Mouse (Mus musculus) embryonic facial prominence, embryonic 10.5 days (tissue): Measurements from ENCODE around the gene Aff1. TPM values are rescaled to one million over a fixed set of nuclear protein-coding genes. Genes with fewer than 3 reads are reported as not detected.

Source experiments
- DNase-seq: peaks from one replicate; pipeline ENCODE4 v3.0.0-alpha.2; 2017; ENCODE audit warnings: low spot score
- H3K27ac ChIP-seq: fragments of 300-500 bp; sonication (generic); replicated peaks from 2 replicates; pipeline ENCODE4 v1.5.1; 2016; ENCODE audit warnings: mild to moderate bottlenecking
- H3K27me3 ChIP-seq: fragments of 300-500 bp; sonication (generic); replicated peaks from 2 replicates; pipeline ENCODE4 v1.6.1; 2016; ENCODE audit warnings: low read depth, mild to moderate bottlenecking; ENCODE audit not compliant: poor library complexity, severe bottlenecking
- H3K36me3 ChIP-seq: fragments of 300-500 bp; sonication (generic); replicated peaks from 2 replicates; pipeline ENCODE4 v1.6.1; 2016; ENCODE audit warnings: mild to moderate bottlenecking, moderate library complexity
- H3K4me1 ChIP-seq: fragments of 300-500 bp; sonication (generic); 2 replicates; pipeline ENCODE4 v1.6.1; 2016
- H3K4me3 ChIP-seq: fragments of 300-500 bp; sonication (generic); 2 replicates; pipeline ENCODE4 v1.5.1; 2016; ENCODE audit warnings: mild to moderate bottlenecking, moderate library complexity
- H3K9me3 ChIP-seq: fragments of 300-500 bp; sonication (generic); 2 replicates; pipeline ENCODE4 v1.6.1; 2016; ENCODE audit warnings: mild to moderate bottlenecking
- WGBS: fragments of 180-500 bp; shearing (Covaris S2); methylation state at CpG from one replicate; pipeline ENCODE4 v1.1.7; 2016; 5-methylcytosine and 5-hydroxymethylcytosine counted together
- polyA plus RNA-seq: library from polyadenylated mRNA; unstranded; fragments of >200 nt; fragmentation: Nextera tagmentation; extraction: Ambion mirVana; gene quantifications from 2 replicates; pipeline ENCODE4 v1.2.1, GENCODE M21; 2016

Gene Aff1
- polyA plus RNA-seq, 1 experiment from 2014 or later = 4.0 TPM

DNA sequence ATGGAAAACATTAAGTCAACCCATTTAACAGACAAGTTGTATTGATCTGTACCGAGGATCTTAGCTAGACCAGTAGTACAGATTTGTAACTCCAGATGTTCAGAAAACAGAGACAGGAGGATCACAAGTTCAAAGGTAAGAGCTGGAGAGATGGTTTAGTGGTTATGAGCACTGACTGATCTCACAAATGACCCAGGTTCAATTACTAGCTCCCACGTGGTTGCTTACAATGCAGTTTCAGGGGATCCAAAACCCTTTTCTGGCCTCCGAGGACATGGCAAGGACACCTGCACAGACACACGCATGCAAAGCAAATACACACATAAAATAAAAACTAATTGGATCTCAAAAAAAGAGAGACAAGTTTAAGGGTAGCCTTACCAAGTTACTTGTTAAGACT, 6.4 kb downstream of the Aff1 start:
- no peak for DNase-seq
- Histone ChIP-seq H3K9me3 (no peaks in the 10 kb centered on the region), H3K27me3 (peaks cover 28% of the 10 kb centered on the region), H3K4me3 (no peak overlapping the region), H3K4me1 (peaks cover 13% of the 10 kb centered on the region), H3K27ac (no peak overlapping the region), H3K36me3 (no peaks in the 10 kb centered on the region)
- 79% methylated on average over 4 of the region's 4 CpGs for WGBS

DNA sequence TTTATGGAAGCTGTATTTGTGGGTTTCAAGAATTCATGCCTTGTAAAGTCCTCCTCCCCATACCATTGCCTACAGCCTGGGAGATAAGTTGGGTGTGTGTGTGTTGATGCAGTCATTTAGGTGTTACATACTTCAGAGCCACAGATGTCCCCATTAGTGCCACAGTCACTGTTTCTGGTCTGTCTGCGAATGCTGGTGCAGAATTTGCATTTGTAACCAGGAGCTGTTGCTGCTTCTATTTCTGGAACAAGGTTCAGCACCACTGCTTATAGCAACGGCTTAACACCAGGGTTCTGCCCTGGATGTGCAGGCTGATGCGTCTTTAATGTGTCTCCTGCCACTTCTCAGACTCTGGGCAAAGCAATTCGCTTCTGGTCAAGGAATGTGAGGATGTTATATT, 7.4 kb downstream of the Aff1 start:
- Histone ChIP-seq H3K4me1 (peaks cover 10% of the 10 kb centered on the region), H3K4me3 (no peak overlapping the region), H3K27ac (no peak overlapping the region), H3K9me3 (no peaks in the 10 kb centered on the region), H3K27me3 (peaks cover 19% of the 10 kb centered on the region), H3K36me3 (no peaks in the 10 kb centered on the region)
- WGBS = 64% methylated on average over 4 of the region's 4 CpGs
- no peak for DNase-seq

DNA sequence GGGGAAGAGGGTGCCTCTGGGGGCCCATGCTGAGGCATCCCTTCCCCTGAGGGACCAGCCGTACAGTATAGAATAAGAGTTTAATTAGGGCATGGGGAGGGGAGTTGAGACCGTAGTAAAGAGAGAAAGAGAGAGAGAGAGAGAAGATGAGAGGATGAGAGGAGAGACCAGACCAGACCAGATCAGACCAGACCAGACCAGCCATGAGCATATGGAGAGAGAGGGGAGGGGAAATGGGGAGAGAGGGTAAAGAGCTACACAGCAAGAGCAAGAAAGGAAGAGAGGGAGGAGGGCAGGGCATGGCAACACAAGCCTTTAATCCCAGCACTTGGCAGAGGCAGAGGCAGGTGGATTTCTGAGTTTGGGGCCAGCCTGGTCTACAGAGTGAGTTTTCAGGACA, 8.5 kb downstream of the Aff1 start:
- H3K27ac ChIP-seq = no peak overlapping the region
- H3K9me3 ChIP-seq = no peaks in the 10 kb centered on the region
- H3K36me3 ChIP-seq = no peaks in the 10 kb centered on the region
- peaks cover 8% of the 10 kb centered on the region; the same call in 1 of the 2 replicates for H3K27me3 ChIP-seq
- no peak overlapping the region for H3K4me3 ChIP-seq
- H3K4me1 ChIP-seq = peaks cover 10% of the 10 kb centered on the region
- WGBS = 81% methylated on average over 2 of the region's 2 CpGs
- DNase-seq = no peak

DNA sequence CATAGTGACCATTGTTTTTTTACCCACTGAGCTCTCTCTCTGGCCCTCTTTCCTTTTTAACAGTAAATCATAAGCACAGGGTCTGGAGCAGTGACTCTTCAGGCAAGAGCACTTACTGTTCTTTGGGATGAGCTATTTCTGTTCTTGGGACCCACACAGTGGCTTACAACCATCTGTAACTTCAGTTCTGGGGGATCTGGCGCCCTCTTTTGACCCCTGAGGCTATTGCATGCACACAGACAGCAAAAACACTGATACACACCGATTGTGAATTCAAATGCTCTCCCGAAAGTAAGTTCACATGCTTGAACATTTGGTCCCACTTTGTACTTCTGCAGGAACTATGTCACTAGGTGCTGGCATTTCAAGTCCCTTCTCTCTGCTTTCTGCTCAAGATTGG, 9.3 kb downstream of the Aff1 start:
- DNase-seq = no peak
- Histone ChIP-seq H3K4me3 (no peak overlapping the region), H3K27ac (no peak overlapping the region), H3K4me1 (peaks cover 10% of the 10 kb centered on the region), H3K9me3 (no peaks in the 10 kb centered on the region), H3K27me3 (peaks cover 4% of the 10 kb centered on the region; the same call in 1 of the 2 replicates), H3K36me3 (no peaks in the 10 kb centered on the region)
- WGBS = 66% methylated on average over 3 of the region's 3 CpGs

GRCm38 (mm10) chr5:103702527-103702926, 10.4 kb downstream of the Aff1 start:
- no peak for DNase-seq
- Histone ChIP-seq H3K9me3 (no peaks in the 10 kb centered on the region), H3K4me1 (peaks cover 2% of the 10 kb centered on the region), H3K4me3 (no peak overlapping the region), H3K36me3 (no peaks in the 10 kb centered on the region), H3K27ac (no peak overlapping the region), H3K27me3 (peaks cover 2% of the 10 kb centered on the region; the same call in 1 of the 2 replicates)
- 85% methylated on average over 6 of the region's 6 CpGs for WGBS

- no peaks in the 10 kb centered on the region for H3K4me1 ChIP-seq
- H3K9me3 ChIP-seq = no peaks in the 10 kb centered on the region
- no peaks in the 10 kb centered on the region for H3K36me3 ChIP-seq
- no peak overlapping the region for H3K27ac ChIP-seq
- 96% methylated on average over 4 of the region's 4 CpGs for WGBS
- no peak for DNase-seq
- H3K27me3 ChIP-seq = no peaks in the 10 kb centered on the region
- H3K4me3 ChIP-seq = no peak overlapping the region
Observed at GRCm38 (mm10) chr5:103705331-103705730, 13.2 kb downstream of the Aff1 start.

DNA sequence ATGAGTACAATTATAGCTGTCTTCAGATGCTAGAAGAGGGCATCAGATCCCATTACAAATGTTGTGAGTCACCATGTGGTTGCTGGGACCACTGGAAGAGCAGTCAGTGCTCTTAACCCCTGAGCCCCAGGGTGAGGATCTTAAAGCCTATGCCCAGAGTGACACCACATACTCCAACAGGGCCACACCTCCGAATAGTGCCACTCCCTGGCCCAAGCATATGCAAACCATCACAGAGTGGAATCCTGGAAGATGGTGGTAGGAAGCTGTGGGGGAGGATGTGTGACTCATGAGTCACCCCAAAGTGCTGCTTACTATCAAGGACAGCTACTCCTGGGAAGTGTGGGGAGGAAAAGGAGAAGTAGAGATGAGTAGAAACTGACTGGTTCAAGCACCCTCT, 13.7 kb downstream of the Aff1 start:
- H3K9me3 ChIP-seq = no peaks in the 10 kb centered on the region
- H3K27me3 ChIP-seq = no peaks in the 10 kb centered on the region
- 82% methylated on average over 1 of the region's 1 CpGs for WGBS
- no peak overlapping the region for H3K4me3 ChIP-seq
- no peak overlapping the region for H3K27ac ChIP-seq
- no peak for DNase-seq
- no peaks in the 10 kb centered on the region for H3K36me3 ChIP-seq
- no peaks in the 10 kb centered on the region for H3K4me1 ChIP-seq

GRCm38 (mm10) chr5:103709044-103709443, 16.9 kb downstream of the Aff1 start:
- Histone ChIP-seq H3K27ac (no peak overlapping the region), H3K4me3 (no peak overlapping the region), H3K9me3 (no peaks in the 10 kb centered on the region), H3K4me1 (no peaks in the 10 kb centered on the region), H3K36me3 (no peaks in the 10 kb centered on the region), H3K27me3 (no peaks in the 10 kb centered on the region)
- DNase-seq = no peak
- 92% methylated on average over 3 of the region's 3 CpGs for WGBS

DNA sequence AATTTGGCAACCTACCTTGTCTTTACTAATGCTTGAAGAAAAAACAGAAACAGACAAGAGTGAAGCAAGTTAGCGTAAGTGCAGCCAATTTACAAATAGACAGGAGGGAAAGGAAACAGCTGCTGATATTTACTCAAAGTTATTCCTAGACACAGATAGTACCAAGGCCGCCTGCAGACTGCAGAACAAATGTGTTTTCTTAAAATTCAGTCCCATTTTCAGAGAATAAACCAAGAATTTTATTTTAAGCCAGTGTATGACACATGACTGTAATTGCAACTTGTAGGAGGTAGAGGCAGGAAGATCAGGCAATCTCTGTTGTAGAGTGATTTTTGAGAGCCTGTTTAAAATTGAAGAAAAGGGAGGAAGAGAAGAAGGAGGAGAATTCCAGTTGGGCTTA, 19.7 kb downstream of the Aff1 start:
- no peaks in the 10 kb centered on the region for H3K9me3 ChIP-seq
- H3K36me3 ChIP-seq = no peaks in the 10 kb centered on the region
- H3K4me3 ChIP-seq = no peak overlapping the region
- H3K27me3 ChIP-seq = no peaks in the 10 kb centered on the region
- no peaks in the 10 kb centered on the region for H3K4me1 ChIP-seq
- H3K27ac ChIP-seq = no peak overlapping the region
- DNase-seq = no peak
- WGBS = 72% methylated on average over 2 of the region's 2 CpGs

GRCm38 (mm10) chr5:103713422-103713821, 21.2 kb downstream of the Aff1 start:
- Histone ChIP-seq H3K27me3 (no peaks in the 10 kb centered on the region), H3K27ac (no peak overlapping the region), H3K4me3 (no peak overlapping the region), H3K9me3 (no peaks in the 10 kb centered on the region), H3K36me3 (no peaks in the 10 kb centered on the region), H3K4me1 (no peaks in the 10 kb centered on the region)
- no peak for DNase-seq
- WGBS = 63% methylated on average over 2 of the region's 2 CpGs

GRCm38 (mm10) chr5:103714943-103715342, 22.8 kb downstream of the Aff1 start:
- Histone ChIP-seq H3K4me3 (no peak overlapping the region), H3K4me1 (no peaks in the 10 kb centered on the region)
- WGBS = 87% methylated on average over 6 of the region's 6 CpGs

DNA sequence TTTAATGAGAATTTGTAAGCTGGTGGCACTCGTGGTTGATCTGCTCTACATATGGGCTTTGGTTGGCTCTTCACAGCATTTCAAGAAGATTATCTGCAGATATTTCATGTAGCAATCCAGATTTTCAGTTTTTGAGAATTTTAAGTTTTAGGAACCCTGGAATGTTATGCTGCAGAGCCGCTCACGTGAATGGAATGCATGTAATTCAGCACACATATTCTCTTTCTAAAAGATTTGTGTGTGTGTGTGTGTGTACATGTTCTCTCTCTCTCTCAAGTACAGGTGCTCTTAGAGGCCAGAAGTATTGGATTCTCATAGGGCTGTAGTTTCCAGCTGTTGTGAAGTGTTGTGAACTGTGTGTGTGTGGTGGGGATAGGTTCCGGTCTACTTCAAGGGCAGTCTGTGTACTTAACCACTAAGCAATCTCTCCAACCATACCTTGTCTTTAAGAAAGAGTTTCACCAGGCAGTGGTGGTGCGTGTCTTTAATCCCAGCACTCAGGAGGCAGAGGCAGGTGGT, 24.7 kb downstream of the Aff1 start:
- H3K4me3 ChIP-seq = no peak overlapping the region
- no peaks in the 10 kb centered on the region for H3K9me3 ChIP-seq
- no peaks in the 10 kb centered on the region for H3K27me3 ChIP-seq
- no peak overlapping the region for H3K27ac ChIP-seq
- H3K4me1 ChIP-seq = no peaks in the 10 kb centered on the region
- no peak for DNase-seq
- WGBS = 90% methylated on average over 5 of the region's 5 CpGs
- no peaks in the 10 kb centered on the region for H3K36me3 ChIP-seq

More at GRCm38 (mm10) chr5:103714943-103715342, 22.8 kb downstream of the Aff1 start:
- no peaks in the 10 kb centered on the region for H3K36me3 ChIP-seq
- H3K27me3 ChIP-seq = no peaks in the 10 kb centered on the region
- DNase-seq = no peak
- H3K27ac ChIP-seq = no peak overlapping the region
- H3K9me3 ChIP-seq = no peaks in the 10 kb centered on the region

- Histone ChIP-seq H3K36me3 (no peaks in the 10 kb centered on the region), H3K4me1 (peaks cover 7% of the 10 kb centered on the region), H3K9me3 (no peaks in the 10 kb centered on the region), H3K27me3 (no peaks in the 10 kb centered on the region), H3K27ac (no peak overlapping the region), H3K4me3 (no peak overlapping the region)
- WGBS = 46% methylated on average over 6 of the region's 6 CpGs
- no peak for DNase-seq
Observed at GRCm38 (mm10) chr5:103719131-103719530, 27.0 kb downstream of the Aff1 start.

GRCm38 (mm10) chr5:103719851-103720250, 27.7 kb downstream of the Aff1 start:
- no peak for DNase-seq
- Histone ChIP-seq H3K4me3 (no peak overlapping the region), H3K9me3 (no peaks in the 10 kb centered on the region), H3K36me3 (no peaks in the 10 kb centered on the region), H3K27ac (no peak overlapping the region), H3K4me1 (peaks cover 14% of the 10 kb centered on the region), H3K27me3 (peaks cover under 1% of the 10 kb centered on the region; the same call in 1 of the 2 replicates)
- 75% methylated on average over 3 of the region's 3 CpGs for WGBS
